Mouse (Mus musculus) adrenal gland, postnatal 14 days (tissue): ENCODE data around the gene Adgre4. TPM values are rescaled to one million over a fixed set of nuclear protein-coding genes. Genes with fewer than 3 reads are reported as not detected.

Experiments
- DNase-seq: peaks from one replicate; pipeline ENCODE4 v3.0.0; 2021; ENCODE audit warnings: mixed read lengths
- long read RNA-seq, 2 experiments: library from polyadenylated mRNA; stranded (forward); transcript quantifications; one replicate each; pipeline ENCODE4 v2.0.0; 2021
- total RNA-seq: library from RNA; stranded (reverse); gene quantifications from 2 replicates; pipeline ENCODE4 v1.2.3, GENCODE M21; 2021

The Adgre4 gene
- total RNA-seq = 0.82 and 1.0 TPM in 2 replicates
- long read RNA-seq, experiment 1 = 0 reads
- long read RNA-seq, experiment 2 = 0 reads

GRCm38 (mm10) chr17:55749786-55750185 is at the start of gene Adgre4:
Gene Adgre4, plus strand, starts transcription at chr17:55749984.
- no peak for DNase-seq

- peak; percentile 86 for DNase-seq
Measured at GRCm38 (mm10) chr17:55702161-55702820, 47.5 kb upstream of the Adgre4 start.

GRCm38 (mm10) chr17:55702865-55703264 is 46.9 kb upstream of the Adgre4 start:
- no peak for DNase-seq

- peak; percentile 99 for DNase-seq
Measured at GRCm38 (mm10) chr17:55711984-55712811, 37.6 kb upstream of the Adgre4 start, which contains the start of gene Pot1b. Gene Pot1b, minus strand, starts transcription at chr17:55712628.

GRCm38 (mm10) chr17:55721270-55721669 is 28.5 kb upstream of the Adgre4 start:
- no peak for DNase-seq

- no peak for DNase-seq
Measured at GRCm38 (mm10) chr17:55722250-55722649, 27.5 kb upstream of the Adgre4 start.

- DNase-seq = no peak
Measured at GRCm38 (mm10) chr17:55726193-55726592, 23.6 kb upstream of the Adgre4 start.

GRCm38 (mm10) chr17:55736675-55737074 is 13.1 kb upstream of the Adgre4 start:
- no peak for DNase-seq

- DNase-seq = no peak
Measured at GRCm38 (mm10) chr17:55751170-55751569, 1.4 kb downstream of the Adgre4 start.

GRCm38 (mm10) chr17:55813642-55814041 is 63.9 kb downstream of the Adgre4 start:
- no peak for DNase-seq

GRCm38 (mm10) chr17:55816853-55817252 is 67.1 kb downstream of the Adgre4 start:
- no peak for DNase-seq

GRCm38 (mm10) chr17:55821566-55821965 is 71.8 kb downstream of the Adgre4 start:
- DNase-seq = no peak

- no peak for DNase-seq
Measured at GRCm38 (mm10) chr17:55843067-55843466, 93.3 kb downstream of the Adgre4 start.

GRCm38 (mm10) chr17:55877184-55877583 is 127.4 kb downstream of the Adgre4 start:
- no peak for DNase-seq

- peak; percentile 7 for DNase-seq
Measured at GRCm38 (mm10) chr17:55878282-55878635, 128.5 kb downstream of the Adgre4 start.

- peak; percentile 87 for DNase-seq
Measured at GRCm38 (mm10) chr17:55878636-55879369, 129.0 kb downstream of the Adgre4 start, which contains the start of gene Zfp119a. Gene Zfp119a, minus strand, starts transcription at chr17:55878930.

- DNase-seq = no peak
Measured at GRCm38 (mm10) chr17:55883631-55884030, 133.8 kb downstream of the Adgre4 start.

- no peak for DNase-seq
Measured at GRCm38 (mm10) chr17:55884912-55885311, 135.1 kb downstream of the Adgre4 start.

GRCm38 (mm10) chr17:55892406-55892955 is 142.7 kb downstream of the Adgre4 start:
- peak; percentile 20 for DNase-seq

GRCm38 (mm10) chr17:55903087-55903486 is 153.3 kb downstream of the Adgre4 start:
- no peak for DNase-seq
